Mouse (Mus musculus): ENCODE measurements around the gene Rap1gap.

The Rap1gap gene

GRCm38 (mm10) chr4:137664433-137664979, at the start of gene Rap1gap:
Gene Rap1gap (plus strand): TSS chr4:137664726.
- CTCF ChIA-PET, result interaction anchor here (0.6 kb wide), 1 partner anchor 589 kb away, joined by 5 read pairs; no protein-coding TSS in a partner anchor

- CTCF ChIA-PET, result no interaction called here
Measured at GRCm38 (mm10) chr4:137622847-137623246, 41.7 kb upstream of the Rap1gap start.

- CTCF ChIA-PET, result no interaction called here
Measured at GRCm38 (mm10) chr4:137627476-137628235, 36.9 kb upstream of the Rap1gap start.

- CTCF ChIA-PET, result no interaction called here
Measured at GRCm38 (mm10) chr4:137628400-137628799, 36.1 kb upstream of the Rap1gap start.

- CTCF ChIA-PET, result no interaction called here
Measured at GRCm38 (mm10) chr4:137629354-137629753, 35.2 kb upstream of the Rap1gap start.

- CTCF ChIA-PET, result no interaction called here
Measured at GRCm38 (mm10) chr4:137630153-137630552, 34.4 kb upstream of the Rap1gap start.

- CTCF ChIA-PET, result no interaction called here
Measured at GRCm38 (mm10) chr4:137631596-137631995, 32.9 kb upstream of the Rap1gap start.

GRCm38 (mm10) chr4:137633394-137633793, 31.1 kb upstream of the Rap1gap start:
- CTCF ChIA-PET, result no interaction called here

- CTCF ChIA-PET, result no interaction called here
Measured at GRCm38 (mm10) chr4:137636597-137636996, 27.9 kb upstream of the Rap1gap start.

GRCm38 (mm10) chr4:137641556-137641955, 23.0 kb upstream of the Rap1gap start:
- CTCF ChIA-PET, result no interaction called here

- CTCF ChIA-PET, result no interaction called here
Measured at GRCm38 (mm10) chr4:137642101-137642500, 22.4 kb upstream of the Rap1gap start.

GRCm38 (mm10) chr4:137643459-137643858, 21.1 kb upstream of the Rap1gap start:
- CTCF ChIA-PET, result interaction anchor here (0.6 kb wide), 1 partner anchor 145 kb away, joined by 19 read pairs; no protein-coding TSS in a partner anchor

GRCm38 (mm10) chr4:137646262-137646661, 18.3 kb upstream of the Rap1gap start:
- CTCF ChIA-PET, result no interaction called here

- CTCF ChIA-PET, result no interaction called here
Measured at GRCm38 (mm10) chr4:137647648-137648047, 16.9 kb upstream of the Rap1gap start.

GRCm38 (mm10) chr4:137648230-137648629, 16.3 kb upstream of the Rap1gap start:
- CTCF ChIA-PET, result no interaction called here

- CTCF ChIA-PET, result no interaction called here
Measured at GRCm38 (mm10) chr4:137650912-137651311, 13.6 kb upstream of the Rap1gap start.

- CTCF ChIA-PET, result no interaction called here
Measured at GRCm38 (mm10) chr4:137652835-137653346, 11.6 kb upstream of the Rap1gap start.

GRCm38 (mm10) chr4:137655241-137656031, 9.1 kb upstream of the Rap1gap start:
- CTCF ChIA-PET, result interaction anchor here (0.6 kb wide), 1 partner anchor 11 kb away, joined by 4 read pairs; no protein-coding TSS in a partner anchor

GRCm38 (mm10) chr4:137657674-137658073, 6.9 kb upstream of the Rap1gap start:
- CTCF ChIA-PET, result interaction anchor here (0.6 kb wide), 1 partner anchor 62 kb away, joined by 4 read pairs; no protein-coding TSS in a partner anchor

GRCm38 (mm10) chr4:137659541-137659940, 5.0 kb upstream of the Rap1gap start:
- CTCF ChIA-PET, result no interaction called here

- CTCF ChIA-PET, result no interaction called here
Measured at GRCm38 (mm10) chr4:137660364-137661077, 4.0 kb upstream of the Rap1gap start.

GRCm38 (mm10) chr4:137661078-137661450, 3.5 kb upstream of the Rap1gap start:
- CTCF ChIA-PET, result no interaction called here

All from spleen, embryonic (tissue).